ENCODE assay signal across 8 mouse cellular contexts in genomic region chr11:51688330-51689328, GRCm38 (mm10). TPM values are rescaled to one million over a fixed set of nuclear protein-coding genes. Genes with fewer than 3 reads are reported as not detected.
DNase-seq lines count a peak whose midpoint lies in the region; ATAC-seq and TF ChIP-seq lines count a peak whose summit lies in the region.

Gene 0610009B22Rik (minus strand): TSS chr11:51688874.

- H3K4me1 ChIP-seq in heart, embryonic 12.5 days (replicated peaks), result peaks cover 5% of the 10 kb centered on the region
- H3K4me1 ChIP-seq in kidney, postnatal 0 days (replicated peaks; ENCODE audit: insufficient read depth, low read length), result peaks cover 12% of the 10 kb centered on the region; the same call in 1 of the 2 replicates
- H3K4me1 ChIP-seq in liver, embryonic 11.5 days (replicated peaks; ENCODE audit: control insufficient read depth, insufficient read depth, low read length), result peaks cover 7% of the 10 kb centered on the region
- H3K4me1 ChIP-seq in stomach, embryonic 14.5 days (ENCODE audit: control insufficient read depth, insufficient read depth, low read length), result peaks cover 6% of the 10 kb centered on the region; the same call in 1 of the 2 replicates

- under 1% methylated on average over 60 of the region's 60 CpGs for WGBS in heart, embryonic 12.5 days
- WGBS in kidney, postnatal 0 days, result under 1% methylated on average over 60 of the region's 60 CpGs
- under 1% methylated on average over 60 of the region's 60 CpGs for WGBS in liver, embryonic 11.5 days
- under 1% methylated on average over 60 of the region's 60 CpGs for WGBS in stomach, embryonic 14.5 days

- DNase-seq in CD4-positive helper T cell, adult 2 months (ENCODE audit: low read depth, low spot score), result peak; percentile 100
- peak; percentile 99 for DNase-seq in brain, embryonic 18.5 days (ENCODE audit: low read depth, low spot score)
- DNase-seq in kidney, postnatal 0 days (ENCODE audit: low spot score), result peak; percentile 100
- DNase-seq in liver, embryonic 11.5 days (ENCODE audit: low spot score), result peak; percentile 99
- DNase-seq in naive thymus-derived CD4-positive, alpha-beta T cell, adult 2 months (ENCODE audit: low read depth), result peak; percentile 100

- H3K4me3 ChIP-seq in heart, embryonic 12.5 days, result peak within 1 kb of the TSS; percentile 67
- H3K4me3 ChIP-seq in kidney, postnatal 0 days (replicated peaks; ENCODE audit: low read depth, low read length), result peak within 1 kb of the TSS; percentile 68
- peak within 1 kb of the TSS; percentile 71 for H3K4me3 ChIP-seq in liver, embryonic 11.5 days (ENCODE audit: low read depth, low read length)
- peak within 1 kb of the TSS; percentile 56 for H3K4me3 ChIP-seq in stomach, embryonic 14.5 days (ENCODE audit: low read depth, low read length)

- peak within 1 kb of the TSS; percentile 76 for H3K9ac ChIP-seq in heart, embryonic 12.5 days
- H3K9ac ChIP-seq in kidney, postnatal 0 days (ENCODE audit: low read depth, low read length), result peak within 1 kb of the TSS; percentile 84
- H3K9ac ChIP-seq in liver, embryonic 11.5 days (ENCODE audit: low read depth, low read length), result peak within 1 kb of the TSS; percentile 77
- peak within 1 kb of the TSS; percentile 63 for H3K9ac ChIP-seq in stomach, embryonic 14.5 days (replicated peaks; ENCODE audit: low read depth, low read length)

- TF ChIP-seq CTCF in kidney, postnatal 0 days (IDR thresholded peaks at IDR 0.05; ENCODE audit: low read depth), result no peak

- peak; percentile 97 for ATAC-seq in erythroid progenitor cell, adult 5-6 weeks (replicated peaks; ENCODE audit: low FRiP score, poor library complexity, severe bottlenecking)
- peak; percentile 99 for ATAC-seq in heart, embryonic 12.5 days (ENCODE audit: insufficient number of reproducible peaks, low FRiP score)
- peak; percentile 98 for ATAC-seq in kidney, postnatal 0 days (replicated peaks; ENCODE audit: low FRiP score, low read depth)
- ATAC-seq in liver, embryonic 11.5 days (replicated peaks; ENCODE audit: low FRiP score), result peak; percentile 99
- peak; percentile 99 for ATAC-seq in stomach, embryonic 14.5 days (ENCODE audit: insufficient number of reproducible peaks, insufficient read depth, low FRiP score, low read depth)

- peaks cover 22% of the 10 kb centered on the region for H3K36me3 ChIP-seq in heart, embryonic 12.5 days
- H3K36me3 ChIP-seq in kidney, postnatal 0 days (ENCODE audit: insufficient read depth, low read length), result 0 out of 2 replicates have a peak, but pooled peaks cover 3% of the 10 kb centered on the region
- H3K36me3 ChIP-seq in liver, embryonic 11.5 days (ENCODE audit: control insufficient read depth, insufficient read depth, low read length), result no peaks in the 10 kb centered on the region; the same call in 1 of the 2 replicates
- H3K36me3 ChIP-seq in stomach, embryonic 14.5 days (ENCODE audit: control insufficient read depth, insufficient read depth, low read length), result peaks cover 4% of the 10 kb centered on the region; the same call in 1 of the 2 replicates

- no peaks in the 10 kb centered on the region for H3K9me3 ChIP-seq in heart, embryonic 12.5 days (replicated peaks)
- H3K9me3 ChIP-seq in kidney, postnatal 0 days (replicated peaks; ENCODE audit: low read length), result no peaks in the 10 kb centered on the region
- H3K9me3 ChIP-seq in liver, embryonic 11.5 days (ENCODE audit: control insufficient read depth, low read length), result no peaks in the 10 kb centered on the region
- no peaks in the 10 kb centered on the region for H3K9me3 ChIP-seq in stomach, embryonic 14.5 days (ENCODE audit: control insufficient read depth, low read depth, low read length)

- H3K4me2 ChIP-seq in heart, embryonic 12.5 days, result peak within 1 kb of the TSS; percentile 75
- peak within 1 kb of the TSS; percentile 66 for H3K4me2 ChIP-seq in kidney, postnatal 0 days (ENCODE audit: low read length)
- peak within 1 kb of the TSS; percentile 87 for H3K4me2 ChIP-seq in liver, embryonic 11.5 days
- H3K4me2 ChIP-seq in stomach, embryonic 14.5 days (replicated peaks; ENCODE audit: low read depth, low read length), result peak within 1 kb of the TSS; percentile 67

- peak within 1 kb of the TSS; percentile 99 for H3K27ac ChIP-seq in heart, embryonic 12.5 days (ENCODE audit: poor library complexity, severe bottlenecking)
- peak within 1 kb of the TSS; percentile 100 for H3K27ac ChIP-seq in kidney, postnatal 0 days
- peak within 1 kb of the TSS; percentile 96 for H3K27ac ChIP-seq in liver, embryonic 11.5 days (ENCODE audit: low read depth, low read length)
- peak within 1 kb of the TSS; percentile 100 for H3K27ac ChIP-seq in stomach, embryonic 14.5 days (ENCODE audit: low read length)

- no peaks in the 10 kb centered on the region for H3K27me3 ChIP-seq in heart, embryonic 12.5 days (replicated peaks)
- H3K27me3 ChIP-seq in kidney, postnatal 0 days (ENCODE audit: insufficient read depth, low read length), result no peaks in the 10 kb centered on the region
- no peaks in the 10 kb centered on the region for H3K27me3 ChIP-seq in liver, embryonic 11.5 days (replicated peaks; ENCODE audit: control insufficient read depth, insufficient read depth, low read length)
- no peaks in the 10 kb centered on the region for H3K27me3 ChIP-seq in stomach, embryonic 14.5 days (ENCODE audit: control insufficient read depth, insufficient read depth, low read length)

RNA-seq across cellular contexts. Expression of gene 0610009B22Rik, which starts in this region (rescaled TPM):
- 15.1 and 21.3 TPM in 2 replicates for total RNA-seq in erythroid progenitor cell, adult 5-6 weeks (2015; ENCODE audit: low replicate concordance)
- 1.9 and 9.8 TPM in 2 replicates for total RNA-seq in erythroid progenitor cell, adult 5-6 weeks (2017; ENCODE audit: low replicate concordance)
- polyA plus RNA-seq in heart, embryonic 12.5 days (2016; fragmentation: Nextera tagmentation; extraction: Ambion mirVana), result 68.1 and 69.7 TPM in 2 replicates
- polyA plus RNA-seq in kidney, postnatal 0 days (2015; fragmentation: Nextera tagmentation; extraction: Ambion mirVana), result 156 and 163 TPM in 2 replicates
- 60.4 and 66.0 TPM in 2 replicates for polyA plus RNA-seq in liver, embryonic 11.5 days (2014; fragmentation: Nextera tagmentation; extraction: Ambion mirVana)
- polyA plus RNA-seq in stomach, embryonic 14.5 days (2014; fragmentation: Nextera tagmentation; extraction: Ambion mirVana), result 78.1 and 89.0 TPM in 2 replicates

Comparison
In these comparisons a context has a peak if more than half of its experiments do, and no peak if none do; other contexts are left out.
1. Peak in every context shown above with its lines: DNase-seq, ATAC-seq, H3K4me3 ChIP-seq and H3K27ac ChIP-seq.